1 mouse cellular context compared by ENCODE assay signal in the genomic region with DNA sequence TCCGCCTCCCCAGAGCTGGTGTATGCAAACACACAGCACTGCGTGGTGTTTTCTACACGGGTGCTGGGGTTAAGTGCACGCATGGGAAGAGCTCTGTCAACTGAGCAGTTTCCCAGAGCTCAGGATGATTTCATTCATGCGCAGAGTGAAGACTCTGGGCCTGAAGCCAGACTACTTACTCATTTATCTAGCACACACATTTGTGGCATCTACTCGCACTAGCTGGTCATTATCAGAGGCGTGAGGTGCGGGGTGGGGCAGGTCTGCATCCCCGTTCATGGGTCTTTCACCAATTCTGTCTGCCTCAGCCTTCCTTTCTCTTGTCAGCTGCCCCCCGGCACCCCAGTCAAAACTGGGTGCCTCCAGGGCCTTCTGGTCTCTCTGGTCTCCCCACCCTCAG.
TF ChIP-seq lines count a peak whose summit lies in the region.

No protein-coding gene starts in this region.

TF ChIP-seq in MEL, 35 proteins besides CTCF, POLR2A, EP300 and RAD21 (continued from another document):
- TF ChIP-seq NELFE (IDR thresholded peaks at IDR 0.05; ENCODE audit: low read depth, low read length) (no peak), ZMIZ1 (IDR thresholded peaks at IDR 0.05; ENCODE audit: low read depth, low read length) (no peak), MAX (IDR thresholded peaks at IDR 0.05; ENCODE audit: low read length) (peak; percentile 53), KAT2A (conservative IDR thresholded peaks at IDR 0.05; ENCODE audit: low read depth, low read length) (no peak), HCFC1 (IDR thresholded peaks at IDR 0.05; ENCODE audit: low read depth, low read length) (no peak), POLR2AphosphoS5 (IDR thresholded peaks at IDR 0.05; ENCODE audit: borderline replicate concordance, low read depth, low read length) (no peak), TBP (IDR thresholded peaks at IDR 0.05; ENCODE audit: low read depth, low read length) (no peak), MAZ (IDR thresholded peaks at IDR 0.05; ENCODE audit: low read depth, low read length) (peak; percentile 81; the same call in 1 of the 2 replicates), MEF2A (IDR thresholded peaks at IDR 0.05; ENCODE audit: extremely low read depth, insufficient replicate concordance, low read depth, low read length, poor library complexity, severe bottlenecking) (no peak), SMC3 (IDR thresholded peaks at IDR 0.05; ENCODE audit: low read depth, low read length) (no peak)
